ENCODE assay signal across 8 mouse cellular contexts in genomic region chr2:18047646-18048452, GRCm38 (mm10). TPM values are rescaled to one million over a fixed set of nuclear protein-coding genes. Genes with fewer than 3 reads are reported as not detected.
DNase-seq lines count a peak whose midpoint lies in the region; ATAC-seq and TF ChIP-seq lines count a peak whose summit lies in the region.

No protein-coding gene starts in this region.

- no peaks in the 10 kb centered on the region for H3K36me3 ChIP-seq in limb, embryonic 14.5 days (ENCODE audit: control insufficient read depth, insufficient read depth, low read length)
- H3K36me3 ChIP-seq in midbrain, embryonic 13.5 days = no peaks in the 10 kb centered on the region
- H3K36me3 ChIP-seq in stomach, embryonic 14.5 days (ENCODE audit: control insufficient read depth, insufficient read depth, low read length) = no peaks in the 10 kb centered on the region

- peaks cover 31% of the 10 kb centered on the region for H3K4me1 ChIP-seq in limb, embryonic 14.5 days (ENCODE audit: control insufficient read depth, insufficient read depth, low read length)
- H3K4me1 ChIP-seq in midbrain, embryonic 13.5 days (replicated peaks) = peaks cover 51% of the 10 kb centered on the region
- peaks cover 34% of the 10 kb centered on the region; the same call in 1 of the 2 replicates for H3K4me1 ChIP-seq in stomach, embryonic 14.5 days (ENCODE audit: control insufficient read depth, insufficient read depth, low read length)

- H3K9me3 ChIP-seq in limb, embryonic 14.5 days (ENCODE audit: control insufficient read depth, low read length) = no peaks in the 10 kb centered on the region
- no peaks in the 10 kb centered on the region for H3K9me3 ChIP-seq in midbrain, embryonic 13.5 days
- H3K9me3 ChIP-seq in stomach, embryonic 14.5 days (ENCODE audit: control insufficient read depth, low read depth, low read length) = no peaks in the 10 kb centered on the region

- H3K27me3 ChIP-seq in limb, embryonic 14.5 days (ENCODE audit: control insufficient read depth, insufficient read depth, low read length) = no peaks in the 10 kb centered on the region
- H3K27me3 ChIP-seq in midbrain, embryonic 13.5 days = no peaks in the 10 kb centered on the region
- no peaks in the 10 kb centered on the region for H3K27me3 ChIP-seq in stomach, embryonic 14.5 days (ENCODE audit: control insufficient read depth, insufficient read depth, low read length)

- peak overlapping the region; percentile 100 for H3K9ac ChIP-seq in limb, embryonic 14.5 days (ENCODE audit: low read depth, low read length, severe bottlenecking)
- peak overlapping the region; percentile 100 for H3K9ac ChIP-seq in midbrain, embryonic 13.5 days (replicated peaks)
- peak overlapping the region; percentile 99 for H3K9ac ChIP-seq in stomach, embryonic 14.5 days (replicated peaks; ENCODE audit: low read depth, low read length)

- peak overlapping the region; percentile 100 for H3K27ac ChIP-seq in limb, embryonic 14.5 days (replicated peaks; ENCODE audit: low read depth, low read length)
- peak overlapping the region; percentile 100 for H3K27ac ChIP-seq in midbrain, embryonic 13.5 days
- peak overlapping the region; percentile 100 for H3K27ac ChIP-seq in stomach, embryonic 14.5 days (ENCODE audit: low read length)

- WGBS in limb, embryonic 14.5 days = under 1% methylated on average over 65 of the region's 70 CpGs
- under 1% methylated on average over 69 of the region's 70 CpGs for WGBS in midbrain, embryonic 13.5 days
- WGBS in stomach, embryonic 14.5 days = under 1% methylated on average over 69 of the region's 70 CpGs

- H3K4me3 ChIP-seq in limb, embryonic 14.5 days (replicated peaks; ENCODE audit: low read length) = peak overlapping the region; percentile 96
- H3K4me3 ChIP-seq in midbrain, embryonic 13.5 days (replicated peaks) = peak overlapping the region; percentile 91
- H3K4me3 ChIP-seq in stomach, embryonic 14.5 days (ENCODE audit: low read depth, low read length) = peak overlapping the region; percentile 89

- H3K4me2 ChIP-seq in limb, embryonic 14.5 days (replicated peaks; ENCODE audit: low read depth, low read length, severe bottlenecking) = peak overlapping the region; percentile 89
- peak overlapping the region; percentile 84 for H3K4me2 ChIP-seq in midbrain, embryonic 13.5 days (replicated peaks)
- peak overlapping the region; percentile 96 for H3K4me2 ChIP-seq in stomach, embryonic 14.5 days (replicated peaks; ENCODE audit: low read depth, low read length)

- TF ChIP-seq POLR2A in limb, embryonic 14.5 days (IDR thresholded peaks at IDR 0.05; ENCODE audit: borderline replicate concordance, extremely low read depth, insufficient read depth, insufficient read length) = 0 out of 2 replicates have a peak, but pooled peaks have one; percentile 44

- peak; percentile 69 for ATAC-seq in limb, embryonic 14.5 days (ENCODE audit: low FRiP score, low read depth)
- peak; percentile 69 for ATAC-seq in midbrain, embryonic 13.5 days
- ATAC-seq in stomach, embryonic 14.5 days (ENCODE audit: insufficient number of reproducible peaks, insufficient read depth, low FRiP score, low read depth) = peak; percentile 73

- peak; percentile 67 for DNase-seq in layer of hippocampus, adult 11-12 months (ENCODE audit: low spot score)
- DNase-seq in layer of hippocampus, adult 9-10 months (ENCODE audit: low spot score) = no peak
- DNase-seq in embryo, embryonic 10.5 days (ENCODE audit: low spot score) = peak; percentile 75
- peak; percentile 75 to 85 for DNase-seq in gastrocnemius, postnatal 4 days (ENCODE audit: low spot score in 2 of 2)
- DNase-seq in kidney, adult 11 months = peak; percentile 70
- DNase-seq in limb, embryonic 14.5 days (ENCODE audit: low spot score) = peak; percentile 81

RNA-seq across cellular contexts. Expression of gene Skida1, which starts 1.0 kb away (rescaled TPM):
- 1 to 10 TPM; 4.6 to 4.9 TPM for total RNA-seq in gastrocnemius, postnatal 4 days (2021)
- polyA plus RNA-seq in limb, embryonic 14.5 days (2012; rRNA removed) = 18.7 and 19.0 TPM in 2 replicates
- polyA plus RNA-seq in limb, embryonic 14.5 days (2014; fragmentation: Nextera tagmentation; extraction: Ambion mirVana) = 7.9 and 8.2 TPM in 2 replicates
- 17.8 and 18.3 TPM in 2 replicates for polyA plus RNA-seq in midbrain, embryonic 13.5 days (2015; fragmentation: Nextera tagmentation; extraction: Ambion mirVana)
- 4.4 and 5.0 TPM in 2 replicates for polyA plus RNA-seq in stomach, embryonic 14.5 days (2014; fragmentation: Nextera tagmentation; extraction: Ambion mirVana)

RNA-seq across cellular contexts. Expression of gene Mllt10, which starts 7.2 kb away (rescaled TPM):
- total RNA-seq in gastrocnemius, postnatal 4 days (2021) = 10 to 100 TPM; 34.5 to 42.5 TPM
- 52.7 and 59.4 TPM in 2 replicates for polyA plus RNA-seq in limb, embryonic 14.5 days (2012; rRNA removed)
- polyA plus RNA-seq in limb, embryonic 14.5 days (2014; fragmentation: Nextera tagmentation; extraction: Ambion mirVana) = 33.4 and 38.0 TPM in 2 replicates
- polyA plus RNA-seq in midbrain, embryonic 13.5 days (2015; fragmentation: Nextera tagmentation; extraction: Ambion mirVana) = 69.6 and 75.2 TPM in 2 replicates
- polyA plus RNA-seq in stomach, embryonic 14.5 days (2014; fragmentation: Nextera tagmentation; extraction: Ambion mirVana) = 45.0 and 56.9 TPM in 2 replicates

RNA-seq across cellular contexts. Expression of gene A930004D18Rik, which starts 10.3 kb away (rescaled TPM):
- 1 to 10 TPM; 5.3 to 6.5 TPM for total RNA-seq in gastrocnemius, postnatal 4 days (2021)
- 8.8 and 10.8 TPM in 2 replicates for polyA plus RNA-seq in limb, embryonic 14.5 days (2012; rRNA removed)
- 13.0 and 14.2 TPM in 2 replicates for polyA plus RNA-seq in limb, embryonic 14.5 days (2014; fragmentation: Nextera tagmentation; extraction: Ambion mirVana)
- 14.7 and 17.1 TPM in 2 replicates for polyA plus RNA-seq in midbrain, embryonic 13.5 days (2015; fragmentation: Nextera tagmentation; extraction: Ambion mirVana)
- polyA plus RNA-seq in stomach, embryonic 14.5 days (2014; fragmentation: Nextera tagmentation; extraction: Ambion mirVana) = 9.9 and 11.0 TPM in 2 replicates

RNA-seq across cellular contexts. Expression of gene H2al2a, which starts 51.1 kb away (rescaled TPM):
- total RNA-seq in gastrocnemius, postnatal 4 days (2021) = not detected
- polyA plus RNA-seq in limb, embryonic 14.5 days (2012; rRNA removed) = not detected in 2 replicates
- polyA plus RNA-seq in limb, embryonic 14.5 days (2014; fragmentation: Nextera tagmentation; extraction: Ambion mirVana) = not detected in 2 replicates
- polyA plus RNA-seq in midbrain, embryonic 13.5 days (2015; fragmentation: Nextera tagmentation; extraction: Ambion mirVana) = not detected in 2 replicates
- polyA plus RNA-seq in stomach, embryonic 14.5 days (2014; fragmentation: Nextera tagmentation; extraction: Ambion mirVana) = not detected in 2 replicates
